ENCODE assay signal across 8 mouse cellular contexts in the genomic region with DNA sequence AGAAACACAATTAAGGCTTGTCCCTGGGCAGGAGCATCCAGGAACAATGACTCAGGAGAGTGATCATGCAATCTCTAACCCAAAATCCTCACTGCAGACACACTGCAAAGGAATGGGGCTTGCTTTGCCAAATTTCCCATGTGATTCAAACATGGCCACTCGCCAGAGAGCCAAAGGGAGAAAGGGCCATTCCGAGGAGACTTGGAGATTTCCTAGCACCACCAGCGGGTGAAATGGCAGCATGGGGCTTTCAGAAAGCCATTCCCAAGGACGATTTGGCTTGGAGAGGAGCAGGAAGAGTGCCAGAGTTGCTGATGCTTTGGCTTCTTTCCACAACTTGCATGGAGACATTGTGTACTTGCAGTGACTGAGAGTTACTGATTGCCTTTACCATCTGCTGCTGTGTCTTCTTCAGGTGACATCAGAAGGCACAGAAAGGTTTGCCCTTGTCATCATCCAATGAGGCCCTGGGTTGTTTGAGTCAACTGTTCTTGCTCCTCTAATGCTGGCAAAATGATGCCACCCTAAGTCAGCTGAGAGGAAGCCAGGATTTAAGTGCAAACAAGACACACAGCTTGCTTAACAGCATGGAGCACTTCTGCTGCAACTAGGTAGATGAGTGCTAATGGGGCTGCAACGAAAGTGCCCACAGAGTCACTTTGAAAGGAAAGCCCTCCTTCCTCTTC. TPM values are rescaled to one million over a fixed set of nuclear protein-coding genes. Genes with fewer than 3 reads are reported as not detected.
DNase-seq lines count a peak whose midpoint lies in the region; ATAC-seq and TF ChIP-seq lines count a peak whose summit lies in the region.

No protein-coding gene starts in this region.

- no peaks in the 10 kb centered on the region for H3K27me3 ChIP-seq in midbrain, postnatal 0 days (ENCODE audit: insufficient read depth, low read length)
- no peaks in the 10 kb centered on the region for H3K27me3 ChIP-seq in midbrain, embryonic 15.5 days (replicated peaks)
- H3K27me3 ChIP-seq in cerebellum, adult 2 months (ENCODE audit: control insufficient read depth, insufficient read depth, low read length): no peaks in the 10 kb centered on the region

- H3K27ac ChIP-seq in midbrain, postnatal 0 days (ENCODE audit: low read depth, low read length): no peak overlapping the region
- H3K27ac ChIP-seq in midbrain, embryonic 15.5 days: no peak overlapping the region
- H3K27ac ChIP-seq in cerebellum, adult 2 months (ENCODE audit: insufficient read depth, low read length): peak overlapping the region; percentile 85

- peak; percentile 83 for DNase-seq in midbrain, postnatal 0 days (ENCODE audit: low spot score)
- DNase-seq in cerebellum, adult 2 months: peak; percentile 94 to 96
- peak; percentile 80 to 87 for DNase-seq in heart, adult 9 months (ENCODE audit: low spot score in 2 of 2)
- peak; percentile 19 to 75 for DNase-seq in left cerebral cortex, postnatal 10 days (ENCODE audit: extremely low spot score in 1 of 2, low spot score in 2 of 2)
- DNase-seq in right cerebral cortex, postnatal 10 days (ENCODE audit: low spot score in 2 of 2): peak; percentile 49 to 63
- no peak for DNase-seq in B cell, adult 2 months
- DNase-seq in spleen, postnatal 14 days (ENCODE audit: low spot score in 2 of 2): no peak

- ATAC-seq in midbrain, postnatal 0 days (ENCODE audit: low FRiP score): no peak; the same call in 1 of the 2 replicates
- ATAC-seq in midbrain, embryonic 15.5 days (replicated peaks): no peak

- H3K36me3 ChIP-seq in midbrain, postnatal 0 days (ENCODE audit: insufficient read depth, low read length): no peaks in the 10 kb centered on the region
- no peaks in the 10 kb centered on the region for H3K36me3 ChIP-seq in midbrain, embryonic 15.5 days (replicated peaks)

- 0 out of 2 replicates have a peak, but pooled peaks have one; percentile 25 for TF ChIP-seq POLR2A in cerebellum, adult 2 months (IDR thresholded peaks at IDR 0.05; ENCODE audit: borderline replicate concordance, insufficient read depth, low read length)

- no peaks in the 10 kb centered on the region for H3K4me1 ChIP-seq in midbrain, postnatal 0 days (ENCODE audit: insufficient read depth, low read length)
- no peaks in the 10 kb centered on the region; the same call in 1 of the 2 replicates for H3K4me1 ChIP-seq in midbrain, embryonic 15.5 days
- peaks cover 19% of the 10 kb centered on the region for H3K4me1 ChIP-seq in cerebellum, adult 2 months (ENCODE audit: control insufficient read depth, insufficient read depth, low read length)

- H3K4me2 ChIP-seq in midbrain, postnatal 0 days (ENCODE audit: low read depth, low read length, poor library complexity, severe bottlenecking): no peak overlapping the region
- H3K4me2 ChIP-seq in midbrain, embryonic 15.5 days: no peak overlapping the region

- no peaks in the 10 kb centered on the region for H3K9me3 ChIP-seq in midbrain, postnatal 0 days (ENCODE audit: low read length)
- H3K9me3 ChIP-seq in midbrain, embryonic 15.5 days: no peaks in the 10 kb centered on the region

- no peak overlapping the region for H3K9ac ChIP-seq in midbrain, postnatal 0 days (replicated peaks; ENCODE audit: low read length, poor library complexity, severe bottlenecking)
- H3K9ac ChIP-seq in midbrain, embryonic 15.5 days: no peak overlapping the region

- WGBS in midbrain, postnatal 0 days: 59% methylated on average over 5 of the region's 5 CpGs
- 69% methylated on average over 5 of the region's 5 CpGs for WGBS in midbrain, embryonic 15.5 days
- 1% methylated on average over 5 of the region's 5 CpGs for WGBS in cerebellum, adult 2 months

- H3K4me3 ChIP-seq in midbrain, postnatal 0 days (ENCODE audit: low read depth, low read length): no peak overlapping the region
- no peak overlapping the region for H3K4me3 ChIP-seq in midbrain, embryonic 15.5 days
- no peak overlapping the region for H3K4me3 ChIP-seq in cerebellum, adult 2 months (replicated peaks; ENCODE audit: insufficient read depth, low read depth, low read length)

- intact Hi-C loops in left cerebral cortex, postnatal 10 days (cut with DNase I): no loop called here

- no peak for TF ChIP-seq CTCF in midbrain, postnatal 0 days (IDR thresholded peaks at IDR 0.05)
- no peak for TF ChIP-seq CTCF in cerebellum, adult 2 months (IDR thresholded peaks at IDR 0.05; ENCODE audit: borderline replicate concordance, insufficient read depth, low read depth, low read length)

RNA-seq across cellular contexts. Expression of gene Lyst, which starts 16.5 kb away (rescaled TPM):
- 15.9 and 19.5 TPM in 2 replicates for total RNA-seq in midbrain, postnatal 0 days (2014; rRNA removed)
- 3.1 and 5.2 TPM in 2 replicates for polyA plus RNA-seq in midbrain, postnatal 0 days (2015; fragmentation: Nextera tagmentation; extraction: Ambion mirVana)
- 5.1 and 5.6 TPM in 2 replicates for polyA plus RNA-seq in midbrain, embryonic 15.5 days (2015; fragmentation: Nextera tagmentation; extraction: Ambion mirVana)
- polyA plus RNA-seq in cerebellum, adult 2 months (2012; rRNA removed): 14.5 and 19.4 TPM in 2 replicates
- 10 to 100 TPM; 29.5 to 30.5 TPM for total RNA-seq in left cerebral cortex, postnatal 10 days (2021)

Comparison
In these comparisons a context has a peak if more than half of its experiments do, and no peak if none do; other contexts are left out.
1. DNase-seq: peak in midbrain, postnatal 0 days (single experiment), cerebellum, adult 2 months (2 of 2), heart, adult 9 months (2 of 2), left cerebral cortex, postnatal 10 days (2 of 2) and right cerebral cortex, postnatal 10 days (2 of 2); none in B cell, adult 2 months (0 of 2) and spleen, postnatal 14 days (0 of 2).